Mouse (Mus musculus): ENCODE data around the gene Slc7a6. TPM values are rescaled to one million over a fixed set of nuclear protein-coding genes. Genes with fewer than 3 reads are reported as not detected.

The Slc7a6 gene
- polyA plus RNA-seq, 1 experiment: 22.6 TPM

DNA sequence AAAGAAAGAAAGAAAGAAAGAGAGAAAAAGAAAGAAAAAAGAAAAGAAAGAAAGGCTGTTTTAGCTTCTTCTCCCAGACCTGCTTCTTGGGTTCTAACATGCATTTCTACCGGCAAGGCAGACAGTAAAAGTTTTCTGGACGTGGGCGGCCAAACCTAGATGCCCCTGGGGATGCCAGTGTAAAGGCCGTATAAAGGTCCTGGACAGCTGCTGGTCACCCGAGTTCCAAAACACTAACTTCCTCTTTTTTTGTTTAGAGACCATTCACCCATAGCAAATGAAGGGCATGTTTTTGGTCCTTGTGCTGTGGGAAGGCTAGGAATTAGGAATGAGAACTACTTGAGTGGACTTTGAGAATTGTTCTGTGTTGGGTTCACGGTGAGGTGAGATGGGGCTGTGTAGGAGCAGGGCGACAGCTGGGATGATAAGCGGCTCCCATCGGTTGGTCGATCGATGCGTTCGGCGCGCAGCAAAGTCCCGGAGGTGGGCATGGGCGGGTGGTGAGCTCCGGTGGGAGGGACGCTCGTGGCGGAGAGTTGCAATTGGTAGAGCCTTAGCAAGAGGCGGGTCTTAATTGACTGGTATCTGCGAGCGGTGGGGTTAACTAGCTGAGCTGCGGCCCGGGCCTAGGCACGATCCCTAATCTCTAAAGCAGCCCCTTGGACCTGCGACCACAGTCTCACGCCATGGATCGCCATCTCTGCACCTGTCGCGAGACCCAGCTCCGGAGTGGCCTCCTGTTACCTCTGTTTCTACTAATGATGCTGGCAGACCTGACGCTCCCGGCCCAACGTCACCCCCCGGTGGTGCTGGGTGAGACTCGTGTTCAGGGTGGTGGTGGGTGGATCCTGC is 18.6 kb upstream of the Slc7a6 start, which contains the start of gene Pla2g15:
Gene Pla2g15 (plus strand): TSS at position 599 of the 852 bp plus-strand sequence.
- WGBS: under 1% methylated on average over 38 of the region's 38 CpGs
- peaks cover 7% of the 10 kb centered on the region; the same call in 1 of the 2 replicates for H3K4me1 ChIP-seq (ENCODE audit: control insufficient read depth, insufficient read depth, insufficient read length)
- peak within 1 kb of the TSS; percentile 81 for H3K4me3 ChIP-seq (ENCODE audit: extremely low read depth, insufficient read depth, insufficient read length)
- DNase-seq (ENCODE audit: low read depth in 1 of 2, low spot score in 2 of 2): peak; percentile 84 to 95
- peak; percentile 63; the same call in 1 of the 2 replicates for TF ChIP-seq POLR2A (IDR thresholded peaks at IDR 0.05; ENCODE audit: low read depth, low read length)
- no peak for TF ChIP-seq CTCF (IDR thresholded peaks at IDR 0.05; ENCODE audit: extremely low read depth, insufficient read depth, insufficient read length, insufficient replicate concordance)
- no peaks in the 10 kb centered on the region for H3K36me3 ChIP-seq (ENCODE audit: control insufficient read depth, insufficient read depth, low read length)
- H3K27ac ChIP-seq (ENCODE audit: insufficient read depth, low read length): peak within 1 kb of the TSS; percentile 85
- H3K27me3 ChIP-seq (ENCODE audit: control insufficient read depth, insufficient read depth, low read length): no peaks in the 10 kb centered on the region

DNA sequence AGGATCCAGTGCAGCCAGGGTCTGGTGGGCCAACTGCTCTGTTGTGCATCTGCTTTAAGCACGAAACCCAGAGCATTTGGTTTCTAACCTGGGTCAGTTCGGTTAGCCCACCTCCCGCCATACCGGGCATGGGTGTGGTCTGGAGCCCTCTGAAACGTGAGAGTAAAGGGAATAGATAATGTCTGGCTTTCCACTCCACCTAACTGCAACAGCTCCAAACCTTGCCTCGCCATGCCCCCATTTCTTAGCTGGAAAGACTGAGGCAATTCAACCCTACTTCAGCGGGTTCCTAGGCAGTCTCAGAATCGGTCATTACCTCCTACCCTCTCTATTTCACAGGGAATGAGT is 18.0 kb upstream of the Slc7a6 start:
- Histone ChIP-seq H3K4me1 (ENCODE audit: control insufficient read depth, insufficient read depth, insufficient read length) (peaks cover 7% of the 10 kb centered on the region; the same call in 1 of the 2 replicates), H3K36me3 (ENCODE audit: control insufficient read depth, insufficient read depth, low read length) (no peaks in the 10 kb centered on the region; the same call in 1 of the 2 replicates), H3K27me3 (ENCODE audit: control insufficient read depth, insufficient read depth, low read length) (no peaks in the 10 kb centered on the region), H3K27ac (ENCODE audit: insufficient read depth, low read length) (peak overlapping the region; percentile 42; the same call in 1 of the 2 replicates), H3K4me3 (ENCODE audit: extremely low read depth, insufficient read depth, insufficient read length) (peak overlapping the region; percentile 81)
- TF ChIP-seq POLR2A (IDR thresholded peaks at IDR 0.05; ENCODE audit: low read depth, low read length) (no peak), CTCF (IDR thresholded peaks at IDR 0.05; ENCODE audit: extremely low read depth, insufficient read depth, insufficient read length, insufficient replicate concordance) (no peak)
- no peak for DNase-seq (ENCODE audit: low read depth in 1 of 2, low spot score in 2 of 2)
- WGBS: 20% methylated on average over 8 of the region's 8 CpGs

DNA sequence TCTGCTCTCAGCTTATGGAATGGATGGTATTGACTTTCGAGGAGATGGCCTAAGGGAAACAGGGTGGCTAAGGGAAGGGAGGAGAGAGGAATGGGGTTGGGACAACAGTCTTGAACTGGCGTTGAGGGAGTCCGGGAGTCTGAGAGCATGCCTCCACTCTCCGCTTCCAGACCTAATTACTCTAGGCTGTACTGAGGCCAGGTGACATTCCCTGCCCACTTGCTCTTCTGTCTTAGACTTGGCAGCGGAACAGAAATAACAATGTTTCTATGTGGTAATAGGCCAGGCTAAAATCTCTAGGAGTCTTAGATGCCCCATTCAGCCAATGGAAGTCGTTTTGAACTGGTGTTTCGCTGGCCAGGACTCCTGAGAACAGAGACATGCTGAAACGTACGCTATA is 17.6 kb upstream of the Slc7a6 start:
- DNase-seq (ENCODE audit: low read depth in 1 of 2, low spot score in 2 of 2): no peak
- Histone ChIP-seq H3K4me1 (ENCODE audit: control insufficient read depth, insufficient read depth, insufficient read length) (peaks cover 7% of the 10 kb centered on the region; the same call in 1 of the 2 replicates), H3K27me3 (ENCODE audit: control insufficient read depth, insufficient read depth, low read length) (no peaks in the 10 kb centered on the region), H3K4me3 (ENCODE audit: extremely low read depth, insufficient read depth, insufficient read length) (peak overlapping the region; percentile 81), H3K36me3 (ENCODE audit: control insufficient read depth, insufficient read depth, low read length) (no peaks in the 10 kb centered on the region; the same call in 1 of the 2 replicates), H3K27ac (ENCODE audit: insufficient read depth, low read length) (no peak overlapping the region; the same call in 1 of the 2 replicates)
- 79% methylated on average over 9 of the region's 9 CpGs for WGBS
- no peak for TF ChIP-seq CTCF (IDR thresholded peaks at IDR 0.05; ENCODE audit: extremely low read depth, insufficient read depth, insufficient read length, insufficient replicate concordance)
- TF ChIP-seq POLR2A (IDR thresholded peaks at IDR 0.05; ENCODE audit: low read depth, low read length): no peak

DNA sequence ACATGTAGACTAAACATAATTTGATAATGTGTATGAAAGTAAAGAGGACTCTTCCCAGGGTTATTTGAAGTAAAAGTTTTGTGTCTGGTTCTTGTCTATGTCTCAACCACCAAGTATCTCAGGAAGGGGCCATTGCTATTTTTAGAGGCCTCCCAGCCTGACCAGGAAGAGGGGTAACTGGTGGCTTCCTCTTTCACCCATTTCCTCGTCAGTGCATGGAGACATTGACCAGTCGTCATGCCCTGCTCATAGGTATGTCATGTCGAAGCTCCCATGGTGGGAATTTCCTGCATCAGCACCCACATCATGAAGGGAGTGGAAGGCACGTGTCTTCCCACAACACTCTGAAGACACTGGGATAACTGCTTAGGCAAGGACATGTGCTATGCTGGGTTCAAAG is 15.8 kb upstream of the Slc7a6 start:
- DNase-seq (ENCODE audit: low read depth in 1 of 2, low spot score in 2 of 2): no peak
- H3K4me3 ChIP-seq (ENCODE audit: extremely low read depth, insufficient read depth, insufficient read length): no peak overlapping the region
- no peak overlapping the region for H3K27ac ChIP-seq (ENCODE audit: insufficient read depth, low read length)
- WGBS: 19% methylated on average over 4 of the region's 4 CpGs
- no peaks in the 10 kb centered on the region for H3K27me3 ChIP-seq (ENCODE audit: control insufficient read depth, insufficient read depth, low read length)
- H3K36me3 ChIP-seq (ENCODE audit: control insufficient read depth, insufficient read depth, low read length): peaks cover 2% of the 10 kb centered on the region
- H3K4me1 ChIP-seq (ENCODE audit: control insufficient read depth, insufficient read depth, insufficient read length): peaks cover 7% of the 10 kb centered on the region; the same call in 1 of the 2 replicates
- no peak for TF ChIP-seq CTCF (IDR thresholded peaks at IDR 0.05; ENCODE audit: extremely low read depth, insufficient read depth, insufficient read length, insufficient replicate concordance)
- no peak for TF ChIP-seq POLR2A (IDR thresholded peaks at IDR 0.05; ENCODE audit: low read depth, low read length)

DNA sequence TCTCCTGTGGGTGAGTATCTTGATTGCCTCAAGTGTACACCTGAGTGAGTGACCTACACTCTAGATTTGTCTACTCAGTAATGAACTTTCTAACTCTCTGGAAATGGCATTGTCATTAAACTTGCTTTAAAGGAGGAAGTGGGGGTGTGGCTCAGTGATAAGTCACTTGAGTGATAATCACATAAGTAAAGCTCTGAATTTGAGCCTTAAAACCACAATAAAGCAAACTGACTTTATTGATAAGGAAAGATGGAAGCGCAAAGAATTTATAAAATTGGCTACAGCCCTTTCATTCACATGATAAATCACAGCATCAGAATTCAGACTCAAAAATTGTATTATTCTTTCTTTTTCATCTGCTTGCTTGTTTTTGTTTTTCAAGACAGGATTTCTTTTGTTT is 11.2 kb upstream of the Slc7a6 start:
- 96% methylated on average over 1 of the region's 1 CpGs for WGBS
- no peak overlapping the region for H3K27ac ChIP-seq (ENCODE audit: insufficient read depth, low read length)
- H3K4me1 ChIP-seq (ENCODE audit: control insufficient read depth, insufficient read depth, insufficient read length): peaks cover 3% of the 10 kb centered on the region; the same call in 1 of the 2 replicates
- H3K4me3 ChIP-seq (ENCODE audit: extremely low read depth, insufficient read depth, insufficient read length): no peak overlapping the region
- no peak for DNase-seq (ENCODE audit: low read depth in 1 of 2, low spot score in 2 of 2)
- H3K36me3 ChIP-seq (ENCODE audit: control insufficient read depth, insufficient read depth, low read length): peaks cover 11% of the 10 kb centered on the region
- no peaks in the 10 kb centered on the region for H3K27me3 ChIP-seq (ENCODE audit: control insufficient read depth, insufficient read depth, low read length)
- TF ChIP-seq POLR2A (IDR thresholded peaks at IDR 0.05; ENCODE audit: low read depth, low read length): no peak
- no peak for TF ChIP-seq CTCF (IDR thresholded peaks at IDR 0.05; ENCODE audit: extremely low read depth, insufficient read depth, insufficient read length, insufficient replicate concordance)

DNA sequence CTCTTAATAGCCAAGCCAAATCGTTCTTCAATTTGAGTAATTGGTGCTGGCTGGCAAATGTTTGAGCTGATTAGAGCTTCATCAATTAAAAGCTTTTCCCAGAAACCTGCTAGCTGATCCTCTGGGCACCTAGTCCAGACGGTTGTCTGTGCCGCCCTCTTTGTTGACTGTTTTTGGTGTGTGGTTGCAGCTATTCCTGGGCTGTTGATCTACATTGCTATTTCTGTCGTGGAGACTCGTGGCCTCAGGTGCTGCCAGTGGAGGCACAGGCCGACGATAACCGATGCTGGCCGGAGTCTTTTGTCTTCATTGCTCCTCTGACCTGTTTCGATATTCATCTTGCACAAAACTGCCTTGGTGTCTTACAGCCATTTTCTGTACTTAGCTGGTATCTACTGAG is 10.3 kb upstream of the Slc7a6 start:
- peaks cover 18% of the 10 kb centered on the region for H3K36me3 ChIP-seq (ENCODE audit: control insufficient read depth, insufficient read depth, low read length)
- no peak overlapping the region for H3K27ac ChIP-seq (ENCODE audit: insufficient read depth, low read length)
- no peak for DNase-seq (ENCODE audit: low read depth in 1 of 2, low spot score in 2 of 2)
- no peaks in the 10 kb centered on the region for H3K4me1 ChIP-seq (ENCODE audit: control insufficient read depth, insufficient read depth, insufficient read length)
- H3K4me3 ChIP-seq (ENCODE audit: extremely low read depth, insufficient read depth, insufficient read length): no peak overlapping the region
- TF ChIP-seq POLR2A (IDR thresholded peaks at IDR 0.05; ENCODE audit: low read depth, low read length): no peak
- no peak for TF ChIP-seq CTCF (IDR thresholded peaks at IDR 0.05; ENCODE audit: extremely low read depth, insufficient read depth, insufficient read length, insufficient replicate concordance)
- WGBS: 95% methylated on average over 10 of the region's 10 CpGs
- no peaks in the 10 kb centered on the region for H3K27me3 ChIP-seq (ENCODE audit: control insufficient read depth, insufficient read depth, low read length)

DNA sequence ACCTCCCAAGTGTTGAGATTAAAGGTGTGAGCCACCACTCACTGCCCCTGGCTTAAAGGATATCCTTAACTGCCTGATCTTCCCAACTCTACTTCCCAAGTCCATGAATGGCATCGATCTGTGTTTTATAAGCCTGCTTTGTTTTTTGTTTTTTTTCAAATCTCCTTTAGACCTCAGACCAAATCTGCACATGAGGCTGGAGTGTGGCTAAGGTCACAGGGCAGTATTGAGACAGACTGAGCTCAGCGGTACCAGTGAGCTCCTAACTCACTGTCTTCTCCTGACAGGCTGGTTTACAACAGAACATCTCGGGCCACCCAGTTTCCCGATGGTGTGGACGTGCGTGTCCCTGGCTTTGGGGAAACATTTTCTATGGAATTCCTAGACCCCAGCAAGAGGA is 8.8 kb upstream of the Slc7a6 start:
- no peak for DNase-seq (ENCODE audit: low read depth in 1 of 2, low spot score in 2 of 2)
- H3K36me3 ChIP-seq (ENCODE audit: control insufficient read depth, insufficient read depth, low read length): peaks cover 23% of the 10 kb centered on the region

More for the DNA sequence above, 8.8 kb upstream of the Slc7a6 start:
- no peak overlapping the region for H3K27ac ChIP-seq (ENCODE audit: insufficient read depth, low read length)
- no peaks in the 10 kb centered on the region for H3K4me1 ChIP-seq (ENCODE audit: control insufficient read depth, insufficient read depth, insufficient read length)
- H3K4me3 ChIP-seq (ENCODE audit: extremely low read depth, insufficient read depth, insufficient read length): no peak overlapping the region
- WGBS: 91% methylated on average over 6 of the region's 6 CpGs
- no peak for TF ChIP-seq CTCF (IDR thresholded peaks at IDR 0.05; ENCODE audit: extremely low read depth, insufficient read depth, insufficient read length, insufficient replicate concordance)
- TF ChIP-seq POLR2A (IDR thresholded peaks at IDR 0.05; ENCODE audit: low read depth, low read length): no peak
- no peaks in the 10 kb centered on the region for H3K27me3 ChIP-seq (ENCODE audit: control insufficient read depth, insufficient read depth, low read length)
